Mouse (Mus musculus) heart, postnatal 0 days (tissue): ENCODE data around the gene Rfx4.

Experiments used
- CTCF ChIP-seq: IDR thresholded peaks from 2 replicates; pipeline ENCODE4 v1.5.1; 2016; ENCODE audit warnings: antibody characterized with exemption, control low read depth, low read depth
- EP300 ChIP-seq: IDR thresholded peaks from 2 replicates; pipeline ENCODE4 v1.6.1; 2016; ENCODE audit warnings: antibody characterized with exemption, low read depth

GRCm38 (mm10) chr10:84810030-84810849 lies 54.4 kb downstream of the Rfx4 start:
- TF ChIP-seq EP300 (no peak), CTCF (no peak)
